Mouse (Mus musculus) splenic B cell, adult 2 months (primary cell): ENCODE data around the gene Ppp1r11.

Experiments
- DNase-seq: peaks from one replicate; pipeline ENCODE4 v3.0.0-alpha.2; 2011; ENCODE audit warnings: low read depth, low spot score
- H3K27me3 ChIP-seq: 2 replicates; pipeline ENCODE4 v1.6.1; 2012; ENCODE audit warnings: mild to moderate bottlenecking, low read length, moderate library complexity, mixed read lengths; ENCODE audit not compliant: control insufficient read depth, poor library complexity, insufficient read depth, severe bottlenecking
- H3K36me3 ChIP-seq: 2 replicates; pipeline ENCODE4 v1.6.1; 2012; ENCODE audit warnings: mild to moderate bottlenecking, low read length, moderate library complexity, mixed read lengths; ENCODE audit not compliant: control insufficient read depth, poor library complexity, insufficient read depth, severe bottlenecking

Gene Ppp1r11

DNA sequence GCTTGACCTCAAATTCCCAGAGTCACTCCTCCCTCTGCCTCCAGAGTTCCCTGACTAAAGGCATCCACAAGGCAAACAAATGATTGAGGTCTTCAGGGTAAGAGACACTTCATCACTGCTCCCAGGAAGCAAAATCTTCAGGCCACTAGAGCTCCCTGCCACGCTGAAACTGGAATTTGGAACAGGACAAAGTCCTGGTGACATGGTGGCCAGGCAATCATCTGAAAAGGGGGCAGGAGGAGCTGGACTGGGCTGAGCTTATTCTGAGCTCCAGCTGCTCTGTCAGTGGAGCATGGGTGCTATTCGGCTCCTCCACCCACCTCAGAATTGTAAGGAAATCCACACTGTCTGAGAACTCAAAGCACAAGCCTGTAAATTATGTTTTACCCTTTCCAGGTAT is 39.5 kb downstream of the Ppp1r11 start:
- DNase-seq, result no peak
- no peaks in the 10 kb centered on the region; the same call in 1 of the 2 replicates for H3K27me3 ChIP-seq
- H3K36me3 ChIP-seq, result no peaks in the 10 kb centered on the region

DNA sequence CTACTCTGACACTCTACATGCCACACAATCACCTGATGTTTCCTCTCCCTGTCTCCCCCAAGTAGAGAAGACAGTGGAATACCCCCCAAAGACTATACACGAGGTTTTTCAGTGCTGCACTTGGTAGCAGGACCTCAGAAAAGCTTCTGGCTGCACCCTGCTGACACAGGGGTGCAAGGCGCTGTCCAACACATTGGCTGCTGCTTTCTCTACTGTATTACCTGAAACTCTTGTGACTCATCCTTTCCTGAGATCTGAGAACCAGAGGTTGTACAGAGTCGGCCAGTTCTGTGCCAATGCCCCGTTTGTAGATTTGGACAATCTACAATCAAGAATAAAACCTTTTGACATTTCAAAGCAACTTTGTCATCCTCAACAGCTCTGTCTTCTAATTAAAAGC is 41.7 kb downstream of the Ppp1r11 start:
- Histone ChIP-seq H3K36me3 (no peaks in the 10 kb centered on the region), H3K27me3 (no peaks in the 10 kb centered on the region; the same call in 1 of the 2 replicates)
- no peak for DNase-seq

DNA sequence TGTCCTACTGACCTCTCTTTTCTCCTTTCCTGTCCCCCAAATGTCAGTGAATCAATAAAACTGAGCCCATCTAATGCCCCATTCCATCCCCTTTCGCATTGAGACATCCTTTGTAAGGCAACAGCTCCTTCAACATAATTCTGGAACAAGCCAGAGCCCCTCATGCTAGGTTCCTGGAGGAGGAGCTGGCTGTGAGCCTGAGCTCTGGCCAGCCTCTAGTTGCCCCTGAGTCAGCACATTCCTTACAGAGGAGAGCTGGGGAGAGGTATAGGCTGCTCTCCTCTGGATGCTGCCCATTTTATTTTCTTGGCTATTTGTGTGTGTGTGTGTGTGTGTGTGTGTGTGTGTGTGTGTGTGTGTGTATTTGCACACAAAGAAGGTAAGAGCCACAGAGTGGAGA is 43.3 kb downstream of the Ppp1r11 start:
- no peaks in the 10 kb centered on the region for H3K36me3 ChIP-seq
- DNase-seq, result no peak
- H3K27me3 ChIP-seq, result no peaks in the 10 kb centered on the region; the same call in 1 of the 2 replicates

DNA sequence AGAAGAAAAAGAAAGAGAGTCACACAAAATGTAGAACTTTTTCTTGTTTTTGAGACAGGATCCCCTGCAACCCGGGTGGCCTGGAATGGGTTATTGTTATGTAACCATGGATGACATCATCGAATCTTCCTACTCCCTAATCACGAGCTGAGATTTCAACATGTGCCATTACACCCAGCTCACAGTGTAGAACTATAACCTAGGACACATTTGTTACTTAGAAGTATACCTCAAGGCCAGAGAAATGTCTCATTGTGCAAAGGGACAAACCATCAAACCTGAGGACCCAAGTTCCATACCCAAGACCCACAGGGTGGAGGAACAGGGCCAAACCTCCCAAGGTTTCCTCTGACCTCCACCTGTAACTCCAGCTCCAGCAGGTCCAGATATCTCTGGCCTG is 47.9 kb downstream of the Ppp1r11 start:
- Histone ChIP-seq H3K36me3 (no peaks in the 10 kb centered on the region), H3K27me3 (no peaks in the 10 kb centered on the region)
- DNase-seq, result no peak

DNA sequence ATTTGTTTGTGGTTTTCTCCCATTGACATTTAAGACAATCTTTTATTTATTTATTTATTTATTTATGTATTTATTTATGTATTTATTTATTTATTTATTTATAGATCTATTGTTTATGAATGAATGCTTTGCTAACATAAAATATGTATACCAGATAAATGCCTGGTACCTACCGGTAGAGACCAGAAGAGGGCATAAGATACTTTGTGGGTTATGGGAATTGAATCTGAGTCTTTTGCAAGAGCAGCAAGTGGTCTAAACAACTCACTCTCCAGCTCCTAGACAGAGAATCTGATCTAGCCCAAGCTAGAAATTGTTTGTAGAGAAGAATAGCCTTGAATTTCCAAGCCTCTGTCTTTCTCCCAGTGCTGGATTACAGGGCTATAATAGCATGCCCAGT is 50.9 kb downstream of the Ppp1r11 start:
- H3K27me3 ChIP-seq, result no peaks in the 10 kb centered on the region
- no peaks in the 10 kb centered on the region for H3K36me3 ChIP-seq
- peak; percentile 9 for DNase-seq

- H3K27me3 ChIP-seq, result no peaks in the 10 kb centered on the region
- H3K36me3 ChIP-seq, result no peaks in the 10 kb centered on the region
- no peak for DNase-seq
Measured at GRCm38 (mm10) chr17:36900001-36900400, 51.5 kb downstream of the Ppp1r11 start.

GRCm38 (mm10) chr17:36899376-36899775 is 52.2 kb downstream of the Ppp1r11 start:
- DNase-seq, result no peak

More at GRCm38 (mm10) chr17:36899376-36899775, 52.2 kb downstream of the Ppp1r11 start:
- no peaks in the 10 kb centered on the region for H3K36me3 ChIP-seq
- H3K27me3 ChIP-seq, result no peaks in the 10 kb centered on the region
